Mouse (Mus musculus) left cerebral cortex, postnatal 10 days (tissue): ENCODE data around the gene Tmem8. TPM values are rescaled to one million over a fixed set of nuclear protein-coding genes. Genes with fewer than 3 reads are reported as not detected.
"Not testable (repeated sequence)": the region's sequence is repeated elsewhere in the genome, so short reads cannot be mapped to it uniquely, and the experiment has no call there.

Experiments
- DNase-seq, 2 experiments: peaks; one replicate each; pipeline ENCODE4 v3.0.0; 2021 to 2022; ENCODE audit warnings: low spot score in 2 of 2, mixed read lengths in 1 of 2; ENCODE audit errors: extremely low spot score in 1 of 2
- intact Hi-C: fragments of 180-260 bp; cut with DNase I; formaldehyde crosslinking; loops from one replicate; pipeline ENCODE4 v1.15.1; 2025
- total RNA-seq, 2 experiments: library from RNA; stranded (reverse); gene quantifications; 2 replicates each; pipeline ENCODE4 v1.2.3; 2021

Gene Tmem8
- total RNA-seq, 2 experiments from 2014 or later, result 9.0 to 9.9 TPM

DNA sequence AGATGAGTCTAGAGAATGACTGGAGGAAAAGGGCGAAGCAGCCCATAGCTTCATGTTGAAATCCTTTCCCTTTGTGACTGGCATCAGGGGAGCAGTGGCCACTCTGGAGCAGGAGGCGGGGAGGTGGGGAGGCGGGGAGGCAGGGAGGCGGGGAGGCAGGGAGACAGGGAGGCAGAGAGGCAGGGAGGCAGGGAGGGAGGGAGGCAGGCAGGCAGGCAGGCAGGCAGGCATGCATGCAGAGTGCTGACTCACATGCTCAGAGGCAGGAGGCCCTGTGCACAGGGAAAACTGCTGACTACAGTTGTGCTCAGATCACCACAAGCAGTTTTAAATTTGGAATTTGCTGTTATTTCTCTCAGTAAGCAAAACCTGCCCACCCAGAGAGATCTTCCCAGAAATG lies 11.6 kb upstream of the Tmem8 start:
- no peak for DNase-seq
- intact Hi-C loops, result no loop called here

GRCm38 (mm10) chr17:26105619-26106018 lies 7.5 kb upstream of the Tmem8 start:
- no peak for DNase-seq
- intact Hi-C loops, result no loop called here

DNA sequence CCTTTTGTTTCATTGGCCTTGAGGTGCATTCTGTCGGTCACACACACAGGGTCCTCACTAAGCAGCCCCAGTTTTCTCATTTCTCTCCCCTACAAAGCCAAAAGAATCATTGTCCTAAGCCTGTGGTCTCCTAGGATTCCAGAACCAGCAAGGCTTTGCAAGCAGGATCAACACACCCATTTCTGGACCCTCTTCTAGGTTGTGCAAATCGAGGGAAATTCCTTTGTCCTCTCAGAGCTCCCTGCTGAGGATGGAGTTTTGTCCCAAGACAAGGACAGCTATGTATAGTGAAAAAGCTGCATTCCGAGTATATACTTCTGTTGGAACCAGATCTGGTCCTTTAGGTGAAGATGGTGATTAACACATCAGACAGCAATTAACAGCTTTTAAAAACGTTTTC lies 2.9 kb upstream of the Tmem8 start:
- no peak for DNase-seq
- intact Hi-C loops, result no loop called here

GRCm38 (mm10) chr17:26111024-26111423 lies 2.1 kb upstream of the Tmem8 start:
- DNase-seq, result no peak
- intact Hi-C loops, result no loop called here

DNA sequence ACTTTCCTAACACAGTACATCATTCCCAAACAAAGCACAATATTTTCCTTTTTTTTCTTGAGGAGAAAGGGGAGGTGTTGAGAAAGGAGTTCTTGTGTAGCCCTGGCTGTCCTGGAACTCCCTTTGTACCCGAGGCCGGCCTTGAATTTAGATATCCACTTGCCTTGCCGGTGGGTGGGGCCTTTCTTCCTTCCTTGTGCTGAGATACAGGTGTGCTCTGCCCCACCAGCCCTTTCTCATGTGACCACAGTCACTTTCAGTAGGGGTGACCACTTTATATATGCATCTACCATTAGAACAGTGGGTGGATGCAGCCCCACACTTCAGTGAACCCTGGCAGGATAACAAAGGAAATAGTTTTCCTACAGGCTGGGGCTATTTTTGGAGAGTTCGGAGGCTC lies 1.4 kb upstream of the Tmem8 start:
- DNase-seq, result peak in 1 of 2 experiments; percentile 20
- intact Hi-C loops, result no loop called here

DNA sequence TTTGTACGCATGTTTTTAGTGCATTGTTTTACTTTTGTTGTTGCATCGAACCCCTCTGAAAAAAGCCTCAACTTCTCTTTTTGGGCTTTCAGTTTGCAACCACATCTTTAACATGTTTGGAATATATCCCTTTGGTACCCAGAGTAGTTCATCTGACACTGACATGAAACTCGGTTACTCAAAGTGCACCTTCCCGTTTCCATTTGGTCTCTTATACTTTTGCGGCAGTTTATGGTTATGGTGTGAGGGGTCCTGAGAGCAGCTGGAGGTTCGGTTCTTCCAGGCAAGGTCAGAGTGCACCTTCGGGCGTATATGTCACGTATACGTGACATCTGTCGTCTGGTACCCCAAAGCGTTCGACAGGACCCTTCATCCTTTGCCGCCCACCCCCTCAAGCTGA lies 348 bp upstream of the Tmem8 start:
- intact Hi-C loops, result no loop called here

GRCm38 (mm10) chr17:26114061-26114460 lies 962 bp downstream of the Tmem8 start:
- no peak for DNase-seq
- intact Hi-C loops, result no loop called here

More for the DNA sequence above, 348 bp upstream of the Tmem8 start:
- no peak for DNase-seq

- intact Hi-C loops, DNase-seq: not testable (repeated sequence)
These were observed 1.4 kb downstream of the Tmem8 start for GRCm38 (mm10) chr17:26114461-26114860.

DNA sequence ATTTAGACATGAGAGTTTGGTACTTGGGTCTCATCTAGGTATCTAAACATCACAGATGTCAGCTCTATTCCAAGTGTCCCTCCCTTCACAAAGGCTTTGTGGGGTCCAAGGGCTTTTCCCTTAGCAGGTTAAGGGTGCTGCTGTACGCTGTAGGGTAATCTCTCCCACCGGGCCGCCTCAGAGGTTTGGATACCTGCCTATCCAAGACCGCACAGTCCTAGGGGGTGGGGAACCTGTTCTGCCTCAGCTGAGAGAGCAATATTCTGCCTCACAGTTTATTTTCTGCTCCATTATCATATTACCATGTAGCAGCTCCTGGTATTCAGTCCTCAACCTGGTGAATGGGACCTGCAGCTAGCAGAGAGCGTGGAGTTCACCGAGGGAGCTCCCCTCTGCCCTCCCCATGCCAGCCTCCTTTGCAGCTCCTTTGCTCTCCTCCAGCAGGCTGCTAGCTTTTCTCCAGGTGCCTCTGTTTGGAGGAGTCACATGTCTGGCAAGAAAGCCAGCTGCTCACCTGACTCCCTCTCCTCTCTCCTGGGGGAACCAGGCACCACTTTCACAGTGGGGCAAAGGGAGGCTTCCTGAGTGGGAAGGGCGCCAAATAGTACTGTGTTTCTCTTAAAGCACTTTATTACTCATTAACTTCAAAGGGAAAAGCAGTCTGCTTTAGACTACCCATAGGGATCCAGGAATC lies 2.3 kb downstream of the Tmem8 start:
- no peak for DNase-seq
- intact Hi-C loops, result no loop called here

DNA sequence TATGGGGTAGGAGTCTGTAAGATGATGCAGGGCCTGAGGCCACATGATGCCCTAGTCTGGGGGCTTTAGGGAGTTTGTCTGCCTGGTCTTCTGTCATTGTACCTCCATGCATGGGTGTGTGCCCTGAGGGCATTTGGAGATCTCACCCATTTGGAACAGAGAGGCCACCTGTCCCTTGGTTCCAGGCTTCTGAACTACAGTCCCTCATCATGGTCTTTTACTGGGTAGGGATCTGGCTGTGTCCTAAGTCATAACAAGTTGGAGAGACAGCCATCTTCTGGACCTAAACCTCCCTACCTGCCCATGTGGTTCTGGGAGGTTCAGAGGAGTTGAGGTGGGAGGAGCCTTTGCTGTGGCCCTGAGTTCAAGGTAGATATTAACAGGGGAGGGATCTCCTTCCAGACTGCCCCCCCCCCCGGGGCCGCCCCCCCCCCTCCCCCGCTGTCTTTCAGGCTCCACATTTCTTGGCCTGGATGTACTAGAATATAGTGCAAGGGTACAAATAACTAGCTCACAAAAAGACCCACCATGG lies 2.9 kb downstream of the Tmem8 start:
- intact Hi-C loops, result no loop called here
- DNase-seq, result no peak

DNA sequence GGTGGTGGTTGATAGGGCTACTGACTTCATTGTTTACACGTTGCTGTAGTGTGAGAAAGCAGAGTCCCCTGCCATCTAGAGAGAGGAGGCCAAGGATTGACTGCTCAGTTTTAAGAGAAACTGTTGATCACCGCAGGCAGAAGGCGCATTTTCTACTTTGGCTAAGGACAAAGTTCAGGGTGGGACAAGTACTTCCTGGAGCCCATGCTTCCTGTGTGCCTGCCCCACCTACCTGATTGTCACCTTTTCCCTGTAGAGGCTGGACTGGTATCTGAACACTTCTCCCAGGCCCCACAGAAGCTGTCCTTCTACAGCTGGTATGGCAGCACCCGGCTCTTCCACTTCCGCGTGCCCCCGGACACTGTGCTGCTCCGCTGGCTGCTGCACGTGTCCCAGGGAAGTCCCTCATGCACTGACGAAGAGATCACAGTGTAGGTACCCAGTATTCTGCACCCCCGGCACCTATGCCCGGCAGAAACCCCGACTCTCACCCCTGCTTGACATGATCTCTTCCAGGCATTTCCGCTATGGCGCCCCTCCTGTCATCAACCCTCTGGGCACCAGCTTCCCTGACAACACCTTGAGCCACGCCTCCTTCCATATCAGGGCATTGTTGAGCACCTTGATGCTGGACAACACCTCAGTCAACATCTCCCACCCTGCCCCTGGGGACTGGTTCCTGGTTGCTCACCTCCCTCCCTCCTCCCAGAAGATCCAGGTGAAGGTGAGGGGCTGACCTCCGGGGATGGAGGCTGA lies 3.6 kb downstream of the Tmem8 start:
- no peak for DNase-seq
- intact Hi-C loops, result no loop called here

DNA sequence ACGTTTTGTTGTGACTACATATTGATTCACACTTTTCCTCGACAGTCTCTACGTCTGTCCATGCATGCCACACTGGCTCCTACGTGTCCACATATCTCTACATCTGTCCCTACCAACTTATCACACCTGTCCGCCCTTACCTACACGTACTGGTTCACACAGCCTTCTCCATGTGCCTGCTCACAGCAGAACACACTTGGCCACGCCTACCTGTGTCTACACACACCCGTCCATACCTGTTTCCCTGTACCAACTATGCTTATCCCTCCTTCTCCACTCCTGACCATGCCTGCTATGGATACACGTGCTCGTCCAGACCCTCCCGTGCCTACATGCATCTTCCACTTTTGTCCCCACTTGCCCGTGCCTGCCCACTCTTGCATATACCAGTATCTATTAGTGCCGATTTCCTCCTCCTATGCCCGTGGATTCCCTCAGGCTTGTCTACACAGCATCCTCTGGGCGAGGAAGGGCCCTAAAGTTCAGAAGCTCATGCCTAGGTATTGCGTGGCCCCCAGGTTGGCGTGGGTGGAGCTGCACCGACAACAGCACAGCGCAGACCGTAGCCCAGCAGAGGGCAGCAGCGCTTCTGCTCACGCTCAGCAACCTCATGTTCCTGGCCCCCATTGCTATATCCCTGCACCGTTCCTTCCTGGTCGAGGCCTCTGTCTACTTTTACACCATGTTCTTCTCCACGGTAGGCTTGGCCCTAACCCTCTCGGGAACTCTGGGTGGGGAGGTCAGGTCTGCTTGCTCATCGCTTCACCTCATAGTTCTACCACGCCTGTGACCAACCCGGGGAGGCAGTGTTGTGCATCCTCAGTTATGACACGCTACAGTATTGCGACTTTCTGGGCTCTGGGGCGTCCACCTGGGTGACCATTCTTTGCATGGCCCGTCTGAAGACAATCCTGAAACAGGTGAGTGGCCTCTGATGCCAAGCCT lies 6.9 kb downstream of the Tmem8 start:
- intact Hi-C loops, result no loop called here
- DNase-seq, result peak in 1 of 2 experiments; percentile 73

DNA sequence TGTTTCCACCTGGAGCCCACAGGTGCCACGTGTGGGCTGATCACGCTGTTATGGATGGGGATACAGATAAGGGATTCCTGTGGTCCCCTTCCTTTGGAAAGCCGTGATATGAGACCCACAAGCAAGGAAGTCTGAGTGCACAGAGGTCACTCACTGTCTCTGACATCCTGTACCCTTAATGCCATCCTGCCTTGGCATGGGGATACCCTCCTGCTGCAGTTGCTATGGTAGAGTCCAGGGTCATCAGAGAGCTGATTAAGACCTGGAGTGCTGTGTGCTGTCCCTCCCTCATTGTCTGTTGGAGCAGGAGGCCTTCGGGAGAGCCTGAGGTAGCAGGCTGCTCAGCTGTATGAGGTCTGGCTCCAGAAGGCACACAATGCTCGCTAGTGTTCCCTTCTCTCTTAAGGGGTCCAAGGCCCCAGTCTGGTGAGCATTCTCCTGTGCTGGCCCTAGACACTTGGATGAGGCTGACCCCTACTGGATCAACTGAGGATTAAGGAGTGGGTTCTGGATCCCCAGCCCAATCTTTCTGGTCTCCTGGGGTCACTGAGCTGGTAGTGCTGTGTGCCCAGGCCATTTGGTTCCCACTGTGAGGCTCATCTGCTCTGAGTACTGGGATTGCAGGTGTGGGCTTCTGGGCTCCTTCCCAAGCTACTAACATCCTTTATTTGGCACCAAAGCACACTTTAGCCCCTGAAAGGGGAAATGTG lies 9.5 kb downstream of the Tmem8 start:
- intact Hi-C loops, result no loop called here
- DNase-seq, result no peak

DNA sequence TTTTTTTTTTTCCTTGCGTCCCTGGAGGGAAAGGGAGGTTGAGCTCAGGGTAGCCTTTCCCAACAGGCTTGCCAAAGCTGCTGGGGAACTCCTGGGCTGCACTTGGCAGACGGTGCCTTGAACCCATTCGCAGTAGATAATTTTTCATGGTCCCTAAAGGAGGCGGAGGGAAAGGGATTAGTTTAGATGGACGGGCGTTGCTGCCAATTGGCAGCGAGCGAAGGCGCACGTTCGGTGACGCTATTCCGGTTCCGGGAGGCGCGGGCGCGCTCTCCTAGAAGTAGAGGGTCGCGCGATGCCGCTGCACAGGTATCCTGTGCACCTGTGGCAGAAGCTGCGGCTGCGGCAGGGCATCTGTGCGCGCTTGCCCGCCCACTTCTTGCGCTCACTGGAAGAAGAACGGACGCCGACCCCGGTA lies 10.2 kb downstream of the Tmem8 start, which contains the start of gene Mrpl28:
Gene Mrpl28, plus strand, starts transcription at position 234 of the 418 bp plus-strand sequence.
- intact Hi-C loops, result no loop called here
- peak; percentile 92 to 97 for DNase-seq

DNA sequence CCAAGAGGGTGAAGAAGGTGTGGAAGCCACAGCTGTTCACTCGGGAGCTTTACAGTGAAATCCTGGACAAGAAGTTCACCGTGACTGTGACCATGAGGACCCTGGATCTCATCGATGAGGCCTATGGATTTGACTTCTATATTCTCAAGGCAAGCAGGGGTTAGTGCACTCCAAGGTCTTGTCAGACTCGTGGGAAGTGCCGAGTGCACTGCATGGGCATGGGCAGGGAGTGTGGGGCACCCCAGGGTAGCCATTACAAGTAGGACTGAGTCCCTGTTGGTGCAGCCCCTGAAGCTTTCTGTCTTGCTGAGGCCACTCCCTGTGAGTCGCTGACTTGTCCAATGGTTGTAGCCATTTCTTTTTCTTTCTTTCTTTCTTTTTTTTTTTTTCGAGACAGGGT lies 11.5 kb downstream of the Tmem8 start:
- no peak for DNase-seq
- intact Hi-C loops, result no loop called here

GRCm38 (mm10) chr17:26125226-26125625 lies 12.1 kb downstream of the Tmem8 start:
- intact Hi-C loops, result no loop called here
- no peak for DNase-seq

- peak in 1 of 2 experiments; percentile 57 for DNase-seq
- intact Hi-C loops, result no loop called here
These were observed 18.1 kb downstream of the Tmem8 start for GRCm38 (mm10) chr17:26131062-26131732.
